Mouse (Mus musculus) cerebellum, adult 2 months (tissue): Measurements from ENCODE around the gene Pld3. TPM values are rescaled to one million over a fixed set of nuclear protein-coding genes. Genes with fewer than 3 reads are reported as not detected.
A peak's percentile ranks its signal among the peaks of the same experiment; 100 is the strongest.

ENCODE experiments used
- DNase-seq, 2 experiments: peaks; one replicate each; pipeline ENCODE4 v3.0.0; 2021
- H3K27ac ChIP-seq: fragments of 200-500 bp; 2 replicates; pipeline ENCODE4 v1.5.1; 2012; ENCODE audit warnings: low read length, control low read depth, inconsistent platforms; ENCODE audit not compliant: insufficient read depth
- H3K27me3 ChIP-seq: fragments of 200-500 bp; 2 replicates; pipeline ENCODE4 v1.6.1; 2012; ENCODE audit warnings: inconsistent platforms, mild to moderate bottlenecking, low read length, moderate library complexity; ENCODE audit not compliant: control insufficient read depth, insufficient read depth
- H3K4me1 ChIP-seq: fragments of 200-500 bp; 2 replicates; pipeline ENCODE4 v1.6.1; 2011; ENCODE audit warnings: low read length; ENCODE audit not compliant: control insufficient read depth, insufficient read depth
- H3K4me3 ChIP-seq: fragments of 200-500 bp; replicated peaks from 2 replicates; pipeline ENCODE3; 2011; ENCODE audit warnings: mild to moderate bottlenecking, low read depth, low read length, control low read depth; ENCODE audit not compliant: insufficient read depth
- CTCF ChIP-seq: fragments of 200-500 bp; IDR thresholded peaks from 2 replicates; pipeline ENCODE4 v1.5.1; 2011; ENCODE audit warnings: low read depth, mild to moderate bottlenecking, control low read depth, low read length, moderate library complexity, borderline replicate concordance; ENCODE audit not compliant: insufficient read depth
- POLR2A ChIP-seq: fragments of 200-500 bp; IDR thresholded peaks from 2 replicates; pipeline ENCODE4 v1.6.1; 2011; ENCODE audit warnings: low read length, control low read depth, borderline replicate concordance; ENCODE audit not compliant: insufficient read depth
- WGBS: fragments of 180-500 bp; shearing (Covaris S2); methylation state at CpG from one replicate; pipeline ENCODE4 v1.1.7; 2018; 5-methylcytosine and 5-hydroxymethylcytosine counted together
- polyA plus RNA-seq: library from polyadenylated mRNA; depleted of rRNA; stranded (reverse); fragments of >200 nt; gene quantifications from 2 replicates; pipeline ENCODE4 v1.2.3, GENCODE M21; 2012

Pld3 gene
- polyA plus RNA-seq, 1 experiment = 242 TPM

GRCm38 (mm10) chr7:27529070-27529469, 23.9 kb downstream of the Pld3 start:
- WGBS = 61% methylated on average over 21 of the region's 21 CpGs
- no peak overlapping the region for H3K4me3 ChIP-seq
- DNase-seq = no peak
- H3K4me1 ChIP-seq = no peaks in the 10 kb centered on the region
- no peak for TF ChIP-seq CTCF
- TF ChIP-seq POLR2A = no peak
- H3K27me3 ChIP-seq = no peaks in the 10 kb centered on the region
- no peak overlapping the region for H3K27ac ChIP-seq

DNA sequence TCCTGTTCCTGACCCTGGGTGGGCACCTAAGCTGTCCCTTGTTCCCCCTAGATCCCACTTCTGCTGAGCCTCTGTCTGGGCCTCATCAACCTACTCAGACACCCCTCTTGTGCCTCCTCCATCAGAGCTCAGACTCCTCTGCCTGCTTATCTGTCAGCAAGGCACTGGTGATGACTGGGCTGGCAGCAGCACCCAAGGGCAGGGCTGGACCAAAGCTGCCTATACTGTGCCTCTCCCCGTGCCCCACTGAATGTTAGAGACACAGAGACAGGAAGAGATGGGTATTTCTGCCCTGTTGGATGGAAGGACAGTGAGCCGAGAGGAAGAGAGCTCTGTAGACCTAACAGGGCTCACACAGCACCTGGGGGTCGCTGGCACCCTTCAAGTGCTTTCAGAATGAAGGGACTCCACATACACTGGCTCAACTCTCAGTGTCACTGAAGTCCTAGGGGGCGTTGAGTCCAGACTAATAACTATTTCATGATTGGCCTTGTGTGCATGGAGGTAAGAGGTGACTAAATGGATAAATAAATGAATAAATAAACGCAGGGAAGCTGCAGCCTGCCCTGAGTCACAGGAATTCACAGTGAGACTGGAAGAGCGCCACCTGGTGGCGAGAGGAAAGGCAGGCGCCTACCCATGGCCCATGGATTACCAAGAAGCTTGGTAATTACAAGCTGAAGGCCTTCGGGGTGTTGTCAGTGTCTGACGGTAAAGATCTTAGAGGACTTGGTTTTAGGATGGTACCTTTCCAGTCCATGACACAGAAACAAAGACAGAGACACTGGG, 26.8 kb downstream of the Pld3 start:
- TF ChIP-seq CTCF (peak; percentile 94), POLR2A (no peak)

DNA sequence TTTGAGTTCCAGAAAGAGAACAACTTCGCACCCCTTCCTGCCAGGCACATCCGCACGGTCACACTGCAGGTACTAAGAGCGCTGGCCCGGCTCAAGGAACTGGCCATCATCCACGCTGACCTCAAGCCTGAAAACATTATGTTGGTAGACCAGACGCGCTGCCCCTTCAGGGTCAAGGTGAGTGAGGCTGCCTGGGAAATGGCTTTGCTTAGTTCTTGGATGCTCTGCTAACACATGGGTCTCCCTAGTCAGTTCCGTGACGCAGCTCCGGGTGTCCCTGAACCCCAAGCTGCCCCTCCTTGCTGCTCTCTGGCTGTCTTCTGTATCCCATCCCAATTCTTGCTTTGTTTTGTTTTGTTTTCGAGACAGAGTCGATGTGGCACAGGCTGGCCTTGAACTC, 29.2 kb downstream of the Pld3 start:
- TF ChIP-seq CTCF (no peak), POLR2A (no peak)
- Histone ChIP-seq H3K4me1 (no peaks in the 10 kb centered on the region), H3K27me3 (no peaks in the 10 kb centered on the region), H3K27ac (no peak overlapping the region), H3K4me3 (no peak overlapping the region)
- DNase-seq = no peak
- WGBS = 95% methylated on average over 13 of the region's 13 CpGs

More for the DNA sequence above, 26.8 kb downstream of the Pld3 start:
- Histone ChIP-seq H3K4me1 (no peaks in the 10 kb centered on the region), H3K4me3 (no peak overlapping the region), H3K27me3 (no peaks in the 10 kb centered on the region), H3K27ac (no peak overlapping the region)
- WGBS = 15% methylated on average over 10 of the region's 10 CpGs
- DNase-seq = peak; percentile 76 to 79

DNA sequence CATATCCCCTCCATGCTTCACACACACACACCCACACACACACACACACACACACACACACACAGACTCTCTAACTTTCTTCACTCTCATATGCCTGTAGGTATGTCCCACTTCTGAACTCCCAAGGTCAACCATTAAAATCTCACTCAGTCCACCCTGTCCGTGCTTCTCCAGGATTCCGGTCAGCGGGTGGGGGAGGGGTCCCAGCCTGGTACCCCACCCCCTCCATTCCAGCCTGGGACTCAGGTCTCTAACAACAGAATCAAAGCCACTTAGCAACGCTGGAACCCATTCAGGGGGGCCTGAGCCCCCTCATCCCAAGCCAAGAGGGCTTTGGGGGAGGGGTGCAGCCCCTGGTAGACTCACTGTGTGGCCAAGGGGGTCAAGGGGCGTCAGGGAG, 30.1 kb downstream of the Pld3 start, which contains the start of gene Hipk4:
Hipk4 (plus strand) TSS at position 301 of the 400 bp plus-strand sequence.
- Histone ChIP-seq H3K27me3 (no peaks in the 10 kb centered on the region), H3K27ac (no peak within 1 kb of the TSS), H3K4me1 (no peaks in the 10 kb centered on the region), H3K4me3 (no peak within 1 kb of the TSS)
- TF ChIP-seq CTCF (no peak), POLR2A (no peak)
- 61% methylated on average over 5 of the region's 5 CpGs for WGBS
- no peak for DNase-seq

DNA sequence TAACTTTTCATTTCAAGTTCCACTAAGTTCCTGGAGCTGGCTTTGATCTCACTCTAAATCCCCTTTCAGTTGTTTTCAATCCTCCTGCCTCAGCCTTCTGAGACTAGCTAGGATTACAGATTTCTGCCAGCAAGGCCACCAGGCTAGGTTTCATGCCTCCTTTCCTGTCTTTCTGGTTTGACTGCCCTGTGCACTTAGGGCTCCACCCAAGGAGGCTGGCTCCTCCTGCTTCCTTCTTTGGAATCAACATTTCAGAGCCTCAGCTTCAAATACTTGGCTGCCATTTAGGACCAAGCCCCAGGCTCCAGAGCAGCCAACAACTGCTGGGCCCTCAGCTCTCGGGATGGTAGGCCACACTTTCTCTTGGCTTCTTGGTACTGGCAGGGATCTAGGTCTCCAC, 32.4 kb downstream of the Pld3 start:
- H3K4me1 ChIP-seq = no peaks in the 10 kb centered on the region
- H3K27ac ChIP-seq = no peak overlapping the region
- DNase-seq = no peak
- H3K4me3 ChIP-seq = no peak overlapping the region
- WGBS = 23% methylated on average over 1 of the region's 1 CpGs
- TF ChIP-seq CTCF = no peak
- no peak for TF ChIP-seq POLR2A
- no peaks in the 10 kb centered on the region for H3K27me3 ChIP-seq

GRCm38 (mm10) chr7:27520104-27520503, 32.9 kb downstream of the Pld3 start:
- TF ChIP-seq POLR2A = no peak
- TF ChIP-seq CTCF = 0 out of 2 replicates have a peak, but pooled peaks have one; percentile 11
- H3K4me3 ChIP-seq = no peak overlapping the region
- H3K27ac ChIP-seq = no peak overlapping the region
- DNase-seq = no peak
- no peaks in the 10 kb centered on the region for H3K4me1 ChIP-seq
- no peaks in the 10 kb centered on the region for H3K27me3 ChIP-seq

DNA sequence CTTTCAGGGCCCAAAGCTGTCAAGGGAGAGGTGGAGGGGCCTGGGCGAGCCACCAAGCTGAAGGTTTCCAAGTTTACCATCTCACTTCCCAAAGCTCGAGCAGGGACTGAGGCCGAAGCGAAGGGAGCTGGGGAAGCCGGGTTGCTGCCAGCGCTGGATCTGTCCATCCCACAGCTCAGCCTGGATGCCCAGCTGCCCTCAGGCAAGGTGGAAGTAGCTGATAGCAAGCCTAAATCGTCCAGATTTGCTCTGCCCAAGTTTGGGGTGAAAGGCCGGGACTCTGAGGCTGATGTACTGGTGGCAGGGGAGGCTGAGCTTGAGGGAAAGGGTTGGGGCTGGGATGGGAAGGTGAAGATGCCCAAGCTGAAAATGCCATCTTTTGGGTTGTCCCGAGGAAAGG, 34.7 kb downstream of the Pld3 start:
- no peak for DNase-seq
- 84% methylated on average over 9 of the region's 9 CpGs for WGBS
- Histone ChIP-seq H3K4me3 (no peak overlapping the region), H3K27me3 (no peaks in the 10 kb centered on the region), H3K4me1 (no peaks in the 10 kb centered on the region), H3K27ac (no peak overlapping the region)
- TF ChIP-seq CTCF (no peak), POLR2A (no peak)

DNA sequence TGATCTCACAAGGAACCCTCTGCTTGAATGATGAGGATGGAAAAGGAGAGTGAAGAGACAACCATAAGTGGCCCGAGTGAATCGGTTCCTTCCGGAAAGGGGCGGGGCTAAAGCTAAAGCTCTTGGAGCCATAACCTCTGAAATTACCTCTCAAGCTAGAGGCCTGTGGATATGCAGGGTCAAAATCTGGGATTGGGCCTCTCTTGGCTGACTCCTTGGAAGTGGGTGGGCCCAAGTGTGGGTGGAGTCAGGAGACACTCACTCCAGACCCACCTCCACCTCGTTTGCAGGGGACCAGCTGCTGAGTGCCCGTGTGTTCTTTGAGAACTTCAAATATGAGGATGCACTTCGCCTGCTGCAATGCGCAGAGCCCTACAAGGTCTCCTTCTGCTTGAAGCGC, 38.1 kb downstream of the Pld3 start:
- 78% methylated on average over 9 of the region's 9 CpGs for WGBS
- no peak for DNase-seq
- Histone ChIP-seq H3K27ac (no peak overlapping the region), H3K4me3 (no peak overlapping the region), H3K27me3 (no peaks in the 10 kb centered on the region), H3K4me1 (no peaks in the 10 kb centered on the region)
- TF ChIP-seq POLR2A (no peak), CTCF (no peak)
